Mouse (Mus musculus) retina, embryonic 14.5 days (tissue): ENCODE results near the gene Naa50.

Source experiments
- DNase-seq: peaks from one replicate; pipeline ENCODE4 v3.0.0-alpha.2; 2015; ENCODE audit warnings: low spot score

Gene Naa50

GRCm38 (mm10) chr16:44139536-44140185 lies at the start of gene Naa50, which contains the start of gene Atp6v1a:
Naa50 (plus strand) TSS chr16:44139830.
Atp6v1a (minus strand) TSS chr16:44139705.
- peak; percentile 96 for DNase-seq

- DNase-seq, result no peak
Observed at GRCm38 (mm10) chr16:44099377-44099776, 40.3 kb upstream of the Naa50 start.

GRCm38 (mm10) chr16:44101181-44101710 lies 38.4 kb upstream of the Naa50 start:
- no peak for DNase-seq

- DNase-seq, result no peak
Observed at GRCm38 (mm10) chr16:44102925-44103324, 36.7 kb upstream of the Naa50 start.

- DNase-seq, result no peak
Observed at GRCm38 (mm10) chr16:44103806-44104766, 35.5 kb upstream of the Naa50 start.

GRCm38 (mm10) chr16:44105211-44105610 lies 34.4 kb upstream of the Naa50 start:
- DNase-seq, result no peak

GRCm38 (mm10) chr16:44109002-44109401 lies 30.6 kb upstream of the Naa50 start:
- DNase-seq, result no peak

GRCm38 (mm10) chr16:44119753-44120501 lies 19.7 kb upstream of the Naa50 start:
- DNase-seq, result no peak

GRCm38 (mm10) chr16:44122122-44122521 lies 17.5 kb upstream of the Naa50 start:
- no peak for DNase-seq

- no peak for DNase-seq
Observed at GRCm38 (mm10) chr16:44122574-44122973, 17.1 kb upstream of the Naa50 start.

GRCm38 (mm10) chr16:44122982-44123725 lies 16.5 kb upstream of the Naa50 start:
- DNase-seq, result no peak

- DNase-seq, result no peak
Observed at GRCm38 (mm10) chr16:44123786-44124185, 15.8 kb upstream of the Naa50 start.

- no peak for DNase-seq
Observed at GRCm38 (mm10) chr16:44124713-44125112, 14.9 kb upstream of the Naa50 start.

GRCm38 (mm10) chr16:44125436-44125835 lies 14.2 kb upstream of the Naa50 start:
- DNase-seq, result no peak

- no peak for DNase-seq
Observed at GRCm38 (mm10) chr16:44126437-44126836, 13.2 kb upstream of the Naa50 start.

GRCm38 (mm10) chr16:44132300-44132699 lies 7.3 kb upstream of the Naa50 start:
- no peak for DNase-seq

- DNase-seq, result no peak
Observed at GRCm38 (mm10) chr16:44133187-44133586, 6.4 kb upstream of the Naa50 start.

GRCm38 (mm10) chr16:44136511-44137021 lies 3.1 kb upstream of the Naa50 start:
- DNase-seq, result no peak

GRCm38 (mm10) chr16:44138377-44138978 lies 1.2 kb upstream of the Naa50 start:
- no peak for DNase-seq

- DNase-seq, result peak; percentile 95
Observed at GRCm38 (mm10) chr16:44138979-44139535, 573 bp upstream of the Naa50 start.
